Mouse (Mus musculus) mesoderm, embryonic 11.5 days (tissue): Measurements from ENCODE around the gene Eif2ak1.
A peak's percentile ranks its signal among the peaks of the same experiment; 100 is the strongest.
"Not testable (repeated sequence)": the region's sequence is repeated elsewhere in the genome, so short reads cannot be mapped to it uniquely, and the experiment has no call there.

Source experiments
- DNase-seq: peaks from one replicate; pipeline ENCODE4 v3.0.0-alpha.2; 2012; ENCODE audit warnings: low read depth, low spot score

Gene Eif2ak1

GRCm38 (mm10) chr5:143817116-143817930 lies at the start of gene Eif2ak1:
TSS of gene Eif2ak1 (plus strand) at chr5:143817788.
- peak; percentile 97 for DNase-seq

- DNase-seq, result no peak
Measured at GRCm38 (mm10) chr5:143781951-143782350, 35.6 kb upstream of the Eif2ak1 start.

GRCm38 (mm10) chr5:143785391-143785790 lies 32.2 kb upstream of the Eif2ak1 start:
- no peak for DNase-seq

GRCm38 (mm10) chr5:143801216-143801615 lies 16.4 kb upstream of the Eif2ak1 start:
- not testable (repeated sequence) for DNase-seq

- no peak for DNase-seq
Measured at GRCm38 (mm10) chr5:143804056-143804765, 13.4 kb upstream of the Eif2ak1 start.

GRCm38 (mm10) chr5:143807268-143807667 lies 10.3 kb upstream of the Eif2ak1 start:
- no peak for DNase-seq

- DNase-seq, result no peak
Measured at GRCm38 (mm10) chr5:143809421-143810090, 8.0 kb upstream of the Eif2ak1 start.

GRCm38 (mm10) chr5:143811653-143812052 lies 5.9 kb upstream of the Eif2ak1 start:
- no peak for DNase-seq

- no peak for DNase-seq
Measured at GRCm38 (mm10) chr5:143814626-143815025, 3.0 kb upstream of the Eif2ak1 start.

GRCm38 (mm10) chr5:143817931-143818311 lies 333 bp downstream of the Eif2ak1 start:
- DNase-seq, result no peak

- no peak for DNase-seq
Measured at GRCm38 (mm10) chr5:143818461-143818860, 873 bp downstream of the Eif2ak1 start.

- DNase-seq, result no peak
Measured at GRCm38 (mm10) chr5:143818949-143819348, 1.4 kb downstream of the Eif2ak1 start.

- no peak for DNase-seq
Measured at GRCm38 (mm10) chr5:143819906-143820660, 2.5 kb downstream of the Eif2ak1 start.

GRCm38 (mm10) chr5:143820820-143821219 lies 3.2 kb downstream of the Eif2ak1 start:
- no peak for DNase-seq

- no peak for DNase-seq
Measured at GRCm38 (mm10) chr5:143871547-143872169, 54.1 kb downstream of the Eif2ak1 start.

GRCm38 (mm10) chr5:143874571-143874970 lies 57.0 kb downstream of the Eif2ak1 start:
- no peak for DNase-seq

- DNase-seq, result no peak
Measured at GRCm38 (mm10) chr5:143885274-143885673, 67.7 kb downstream of the Eif2ak1 start.

GRCm38 (mm10) chr5:143890741-143891140 lies 73.2 kb downstream of the Eif2ak1 start:
- DNase-seq, result no peak

GRCm38 (mm10) chr5:143892255-143892886 lies 74.8 kb downstream of the Eif2ak1 start:
- no peak for DNase-seq

GRCm38 (mm10) chr5:143893396-143893795 lies 75.8 kb downstream of the Eif2ak1 start:
- DNase-seq, result no peak
